Mouse (Mus musculus): ENCODE data around the gene Tbcd.

Gene Tbcd

GRCm38 (mm10) chr11:121543287-121543856 lies 91.6 kb downstream of the Tbcd start:
- no peak for DNase-seq

- no peak for DNase-seq
Measured at GRCm38 (mm10) chr11:121543922-121544321, 92.2 kb downstream of the Tbcd start.

GRCm38 (mm10) chr11:121544755-121545397 lies 93.1 kb downstream of the Tbcd start:
- no peak for DNase-seq

GRCm38 (mm10) chr11:121545398-121546034 lies 93.8 kb downstream of the Tbcd start:
- DNase-seq = no peak

- no peak for DNase-seq
Measured at GRCm38 (mm10) chr11:121547234-121547633, 95.5 kb downstream of the Tbcd start.

- DNase-seq = no peak
Measured at GRCm38 (mm10) chr11:121547925-121548324, 96.2 kb downstream of the Tbcd start.

GRCm38 (mm10) chr11:121548996-121549842 lies 97.5 kb downstream of the Tbcd start:
- no peak for DNase-seq

GRCm38 (mm10) chr11:121549843-121550647 lies 98.3 kb downstream of the Tbcd start:
- no peak for DNase-seq

GRCm38 (mm10) chr11:121551206-121551799 lies 99.6 kb downstream of the Tbcd start:
- DNase-seq = no peak

- no peak for DNase-seq
Measured at GRCm38 (mm10) chr11:121552167-121552566, 100.4 kb downstream of the Tbcd start.

GRCm38 (mm10) chr11:121552846-121553457 lies 101.2 kb downstream of the Tbcd start:
- DNase-seq = no peak

- DNase-seq = no peak
Measured at GRCm38 (mm10) chr11:121553458-121553857, 101.7 kb downstream of the Tbcd start.

- no peak for DNase-seq
Measured at GRCm38 (mm10) chr11:121556727-121557126, 105.0 kb downstream of the Tbcd start.

GRCm38 (mm10) chr11:121557946-121558345 lies 106.2 kb downstream of the Tbcd start:
- no peak for DNase-seq

GRCm38 (mm10) chr11:121558522-121558921 lies 106.8 kb downstream of the Tbcd start:
- DNase-seq = no peak

- no peak for DNase-seq
Measured at GRCm38 (mm10) chr11:121559527-121560293, 108.0 kb downstream of the Tbcd start.

- no peak for DNase-seq
Measured at GRCm38 (mm10) chr11:121560294-121560663, 108.5 kb downstream of the Tbcd start.

GRCm38 (mm10) chr11:121563312-121563711 lies 111.6 kb downstream of the Tbcd start:
- no peak for DNase-seq

GRCm38 (mm10) chr11:121564265-121564664 lies 112.5 kb downstream of the Tbcd start:
- no peak for DNase-seq

GRCm38 (mm10) chr11:121581856-121582255 lies 130.1 kb downstream of the Tbcd start:
- DNase-seq = no peak

GRCm38 (mm10) chr11:121597254-121597653 lies 145.5 kb downstream of the Tbcd start:
- no peak for DNase-seq
